Mouse (Mus musculus) A20 (cell line): ENCODE measurements around the gene Taar9.
A peak's percentile ranks its signal among the peaks of the same experiment; 100 is the strongest.
"Not testable (repeated sequence)": the region's sequence is repeated elsewhere in the genome, so short reads cannot be mapped to it uniquely, and the experiment has no call there.

Source experiments
- DNase-seq: peaks from one replicate; pipeline ENCODE4 v3.0.0-alpha.2; 2011; ENCODE audit warnings: low read depth, low spot score

Taar9 gene

DNA sequence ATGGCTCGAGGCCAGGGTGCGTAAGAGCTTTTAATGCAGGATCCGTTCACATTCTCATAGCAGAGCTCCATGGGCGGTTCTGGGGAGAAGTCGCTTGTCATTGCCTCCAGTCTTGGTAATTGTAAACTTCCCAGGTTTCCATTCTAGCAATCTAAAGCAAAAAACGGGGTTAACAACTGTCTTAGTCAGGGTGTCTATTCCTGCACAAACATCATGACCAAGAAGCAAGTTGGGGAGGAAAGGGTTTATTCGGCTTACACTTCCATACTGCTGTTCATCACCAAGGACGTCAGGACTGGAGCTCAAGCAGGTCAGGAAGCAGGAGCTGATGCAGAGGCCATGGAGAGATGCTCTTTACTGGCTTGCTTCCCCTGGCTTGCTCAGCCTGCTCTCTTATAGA, at the start of gene Taar9:
Taar9 (minus strand) TSS at position 101 of the 400 bp plus-strand sequence.
- DNase-seq, result not testable (repeated sequence)

DNA sequence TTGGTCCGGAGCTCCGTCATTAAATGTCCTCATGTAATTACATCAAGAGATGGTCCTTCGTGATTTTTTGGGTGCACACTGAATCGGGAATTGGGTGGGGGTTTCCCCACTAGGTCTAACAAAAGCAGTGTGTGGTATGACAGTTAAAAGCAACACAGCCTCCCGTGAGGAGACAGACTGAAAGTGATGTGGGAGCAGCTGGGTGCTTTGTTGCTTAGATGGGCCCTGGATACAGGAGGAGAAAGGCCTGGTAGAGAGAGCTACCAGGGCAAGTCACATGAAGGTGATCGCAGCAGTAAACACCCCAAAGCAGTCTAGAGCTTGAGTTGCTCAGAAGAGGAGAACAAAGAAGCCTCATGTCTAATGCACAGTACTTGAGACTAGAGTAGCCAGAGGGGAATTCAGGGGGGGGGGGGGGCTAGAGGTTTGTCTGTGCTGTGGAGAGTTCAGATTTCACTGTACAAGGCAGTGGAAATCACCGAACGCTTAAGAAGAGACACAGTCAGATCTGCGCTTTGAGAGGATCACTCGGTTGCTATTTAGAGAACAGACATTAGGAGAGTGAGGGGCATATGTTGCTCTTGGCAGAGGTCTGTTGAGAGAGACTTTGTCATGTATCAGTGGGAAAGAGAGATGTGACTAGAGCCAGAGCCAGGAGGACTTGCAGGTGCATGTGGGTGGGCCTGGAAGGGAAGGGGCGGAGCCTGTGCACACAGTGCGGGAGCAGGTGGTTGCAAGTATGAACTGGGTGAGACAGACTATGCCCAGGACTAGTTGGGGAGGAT, 49.3 kb upstream of the Taar9 start:
- DNase-seq, result peak; percentile 91

DNA sequence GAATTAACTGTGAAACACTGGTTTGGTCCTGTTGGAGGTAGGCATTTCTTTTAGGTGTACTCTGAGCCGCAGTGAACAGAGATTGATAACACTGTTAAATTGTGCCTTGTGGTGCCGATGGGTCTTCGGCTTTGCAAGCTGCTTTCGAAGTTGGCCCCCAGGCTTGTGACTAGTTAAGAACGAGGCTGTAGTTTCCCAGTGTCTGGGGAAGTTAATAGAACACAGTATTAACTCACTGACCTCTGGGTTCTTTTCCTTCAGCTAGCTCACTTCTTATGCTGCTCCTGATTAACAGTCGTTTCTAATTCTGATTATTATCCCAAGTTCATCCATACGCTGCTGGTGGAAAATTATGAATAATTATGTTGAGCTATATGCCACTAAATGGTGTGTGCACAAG, 40.8 kb upstream of the Taar9 start:
- DNase-seq, result peak; percentile 74

DNA sequence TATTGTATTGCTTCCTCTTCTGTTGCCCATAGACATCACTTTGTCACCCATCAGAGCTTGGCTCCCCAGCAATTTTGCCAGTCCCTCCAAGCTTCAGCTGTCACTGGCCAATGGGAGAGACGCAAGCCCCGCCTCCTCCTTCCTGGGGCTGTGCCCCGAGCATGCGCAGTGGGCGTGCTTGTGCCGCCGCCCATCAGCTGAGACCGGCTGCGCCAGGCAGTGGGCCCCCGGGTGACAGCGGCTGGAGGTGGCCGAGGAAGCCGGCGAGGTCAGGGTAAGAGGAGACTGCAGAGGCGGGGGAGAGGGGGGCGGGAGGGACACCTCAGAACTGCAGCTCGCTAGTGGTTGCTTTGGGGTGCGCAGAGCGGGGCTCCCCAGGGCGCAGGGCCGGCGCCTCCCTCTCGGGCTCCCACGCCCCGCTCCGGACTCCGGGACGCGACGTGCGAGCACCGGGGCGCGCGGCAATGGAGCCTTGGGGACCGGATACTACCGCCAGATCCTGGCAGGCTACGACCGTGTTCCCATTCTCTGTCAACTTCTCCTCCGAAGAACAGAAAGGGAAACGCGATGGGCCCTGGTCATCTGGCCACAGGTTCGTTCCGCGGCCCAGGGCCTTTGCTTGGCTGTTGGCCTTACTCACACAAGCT, 39.9 kb upstream of the Taar9 start, which contains the start of gene Stx7:
Stx7 (plus strand) TSS at position 168 of the 647 bp plus-strand sequence.
- peak; percentile 97 for DNase-seq

DNA sequence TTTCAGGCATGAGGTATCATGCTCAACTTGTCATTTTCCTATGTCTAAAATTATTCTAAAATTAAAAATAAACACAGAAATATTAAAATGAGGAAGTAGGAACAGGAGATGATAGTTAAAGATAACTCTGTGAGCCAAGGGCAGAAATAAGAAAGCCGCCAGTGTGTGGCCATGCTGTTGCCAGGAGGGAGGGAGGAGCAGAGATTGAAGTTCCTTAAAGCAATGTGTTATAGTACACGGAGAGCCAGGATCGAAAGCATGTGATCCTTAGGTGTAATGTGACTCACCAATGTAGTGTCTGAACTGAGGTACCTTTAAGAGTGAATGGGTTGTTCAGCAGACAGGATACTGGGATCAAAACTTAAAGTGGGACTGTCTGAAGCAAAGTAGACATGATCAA, 33.4 kb upstream of the Taar9 start:
- DNase-seq, result peak; percentile 35

DNA sequence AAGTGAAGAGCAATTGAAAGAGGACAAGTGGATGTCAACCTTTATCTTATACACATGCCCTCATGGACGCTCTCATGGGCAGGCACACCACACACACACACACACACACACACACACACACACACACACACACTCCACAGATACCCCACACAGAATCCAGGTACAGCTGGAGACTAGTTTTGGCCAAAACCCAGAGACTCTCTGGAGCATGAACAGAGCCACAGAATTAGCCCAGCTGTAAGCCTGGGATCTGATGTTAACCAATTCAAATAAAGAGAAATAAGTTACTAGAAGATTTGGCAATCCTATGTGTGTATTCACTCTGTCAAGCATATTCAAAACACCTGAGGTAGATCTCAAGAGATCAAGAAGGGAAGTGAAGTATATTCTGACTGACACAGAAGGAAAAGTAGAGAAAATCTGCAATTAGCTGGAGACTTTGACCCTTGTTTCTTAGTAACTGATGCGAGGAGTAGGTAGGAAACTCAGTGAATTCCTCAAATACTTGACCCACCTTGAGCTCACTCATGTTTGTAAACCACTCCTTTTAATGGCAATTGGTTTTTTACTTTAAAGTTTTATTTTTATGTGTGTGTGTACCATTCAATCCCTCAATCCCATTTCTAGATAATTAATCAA, 29.4 kb upstream of the Taar9 start:
- no peak for DNase-seq

DNA sequence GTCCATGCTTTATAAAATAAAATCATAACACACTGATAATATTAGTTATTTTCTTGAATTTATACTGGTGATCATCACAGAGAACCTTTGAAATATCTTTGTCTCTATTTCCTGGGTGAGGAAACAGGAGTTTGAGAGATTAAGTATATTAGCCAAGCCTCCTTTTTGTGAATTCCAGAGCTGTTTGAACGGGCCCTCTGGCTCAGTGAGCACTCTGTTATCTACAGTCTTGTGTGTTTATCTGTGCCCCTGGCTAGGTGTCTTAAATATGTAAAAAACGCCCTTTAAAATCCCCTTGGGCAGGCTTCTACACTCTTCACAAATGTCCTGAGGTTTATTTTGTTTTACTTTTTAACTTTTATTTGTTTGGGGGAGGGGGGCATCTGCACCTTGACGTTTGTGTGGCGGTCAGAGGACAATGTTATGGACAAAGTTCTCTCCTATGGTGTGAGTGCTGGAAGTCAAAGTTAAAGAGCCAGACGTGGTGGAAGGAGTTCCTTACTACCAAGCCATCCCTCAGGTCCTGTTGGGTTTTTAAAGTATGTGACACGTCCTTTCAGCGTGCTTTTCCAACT, 24.8 kb upstream of the Taar9 start:
- no peak for DNase-seq

DNA sequence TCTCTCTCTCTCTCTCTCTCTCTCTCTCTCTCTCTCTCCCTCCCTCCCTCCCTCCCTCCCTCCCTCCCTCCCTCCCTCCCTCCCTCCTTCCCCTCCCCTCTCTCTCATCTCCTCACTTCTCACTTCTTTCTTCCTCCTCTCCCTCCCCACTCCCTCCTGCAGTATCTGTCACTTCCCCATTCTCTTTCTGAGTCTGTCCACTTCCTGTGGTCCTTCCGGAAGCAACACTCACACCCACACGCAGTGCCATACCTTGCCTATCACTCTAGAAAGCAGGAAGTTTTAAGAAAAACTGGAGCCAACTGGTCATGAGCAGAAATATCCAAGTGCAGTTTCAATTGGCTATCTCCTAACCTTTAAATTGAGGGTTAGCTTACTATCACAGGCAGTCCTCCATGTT, 23.8 kb upstream of the Taar9 start:
- peak; percentile 73 for DNase-seq

DNA sequence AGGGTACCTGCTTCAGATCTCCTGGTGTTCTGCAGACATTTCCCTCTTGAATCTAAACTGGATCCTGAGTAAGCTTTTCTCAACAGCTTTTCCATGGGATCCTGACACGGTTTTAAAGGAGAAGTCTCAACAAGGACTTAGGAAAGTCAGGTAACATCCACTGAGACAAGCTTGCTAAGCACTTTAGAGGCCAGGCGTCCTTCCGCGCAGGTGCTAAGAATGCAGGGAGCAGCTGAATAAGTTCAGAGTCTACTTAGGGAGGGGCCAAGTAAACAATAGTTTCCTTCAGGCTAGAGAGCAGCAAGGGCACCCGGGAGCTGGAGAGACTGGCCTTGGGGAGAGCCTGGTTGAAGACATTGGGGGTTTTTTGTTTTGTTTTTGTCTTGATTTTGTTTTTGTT, 22.9 kb upstream of the Taar9 start:
- DNase-seq, result peak; percentile 85

DNA sequence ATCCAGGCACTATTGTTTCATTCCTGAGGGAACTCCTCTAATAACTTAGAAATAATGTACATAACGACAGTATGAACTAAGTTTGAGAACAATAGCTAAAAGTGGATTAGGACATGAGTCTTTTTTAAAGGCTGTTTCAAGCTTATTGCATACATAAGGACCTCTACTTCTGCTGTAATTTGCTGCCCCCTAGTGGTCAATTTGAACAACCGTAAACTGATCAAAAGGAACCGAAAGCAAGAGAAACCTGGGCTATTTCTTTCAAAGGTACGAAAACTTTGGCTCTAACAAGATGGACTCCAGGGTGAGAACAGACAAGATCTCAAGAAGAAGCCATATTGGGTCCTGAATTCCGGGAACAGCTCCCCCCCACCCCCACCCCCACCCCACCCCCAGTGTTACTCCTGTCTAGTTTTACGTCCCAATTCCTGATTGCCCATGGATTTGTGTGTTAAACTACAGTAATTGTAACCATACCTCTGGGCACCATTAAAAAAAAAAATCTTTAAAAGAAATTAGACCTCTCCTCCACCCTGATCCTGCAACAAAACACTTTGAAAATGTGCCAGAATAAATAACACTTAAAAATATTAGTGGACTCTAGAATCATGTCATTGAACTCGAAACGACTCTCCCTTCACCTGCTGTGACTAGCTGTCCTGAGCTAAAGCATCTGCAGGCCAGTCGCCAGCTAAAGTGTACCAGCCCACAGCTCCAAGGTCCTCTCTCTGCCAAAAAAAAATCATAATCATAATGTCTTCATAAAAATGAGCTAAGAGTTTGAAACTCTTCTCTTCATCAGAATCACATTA, 22.3 kb upstream of the Taar9 start:
- peak; percentile 89 for DNase-seq

DNA sequence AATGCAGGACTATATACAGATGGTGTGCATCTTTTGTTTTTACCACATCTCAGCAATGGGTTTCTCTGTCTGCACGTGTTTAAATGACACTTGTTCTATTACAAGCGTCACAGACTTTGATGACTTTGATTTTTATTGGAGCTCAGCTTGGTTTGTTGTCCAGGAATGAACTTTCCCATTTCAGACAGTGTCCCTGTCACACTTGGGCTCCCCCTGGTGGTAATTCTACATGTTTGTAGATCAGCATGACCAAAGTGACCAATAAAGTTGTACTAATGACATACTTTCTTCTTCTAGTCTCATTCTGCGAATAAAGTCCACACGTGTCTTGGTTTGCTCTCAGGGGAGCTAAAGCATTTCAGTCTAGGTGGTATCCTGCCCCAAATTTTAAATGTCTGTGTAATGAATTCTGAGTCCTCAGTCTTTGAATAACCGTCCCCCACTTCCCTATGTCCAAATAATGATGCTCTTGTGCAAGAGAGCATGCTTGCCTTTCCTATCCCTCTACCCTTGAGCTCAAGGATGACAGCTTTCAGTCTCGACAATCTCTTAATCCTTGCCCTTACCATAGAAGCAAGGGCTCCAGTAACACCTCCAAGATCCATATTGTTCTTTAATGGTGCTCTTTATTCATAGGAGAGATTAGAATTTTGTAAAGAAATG, 1.9 kb upstream of the Taar9 start:
- DNase-seq, result peak; percentile 58

DNA sequence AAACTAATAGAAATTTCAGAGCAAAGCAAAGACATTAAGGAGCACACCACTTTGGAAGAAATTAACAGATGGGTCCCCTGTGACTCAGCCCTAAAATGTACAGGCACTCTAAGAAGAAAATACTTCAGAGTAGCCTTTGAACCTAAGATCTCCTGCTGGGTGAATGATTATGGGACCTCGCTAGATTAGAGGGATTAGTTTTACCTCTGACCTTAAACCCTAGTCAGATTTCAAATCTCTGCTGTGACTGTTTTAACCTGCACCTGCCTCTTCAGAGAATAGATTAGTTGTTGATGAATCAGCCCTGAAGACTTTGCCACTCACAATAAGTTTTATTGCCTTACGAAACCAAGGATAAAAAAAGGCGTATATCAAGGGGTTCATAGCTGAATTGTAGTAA, 1.1 kb downstream of the Taar9 start:
- DNase-seq, result no peak

DNA sequence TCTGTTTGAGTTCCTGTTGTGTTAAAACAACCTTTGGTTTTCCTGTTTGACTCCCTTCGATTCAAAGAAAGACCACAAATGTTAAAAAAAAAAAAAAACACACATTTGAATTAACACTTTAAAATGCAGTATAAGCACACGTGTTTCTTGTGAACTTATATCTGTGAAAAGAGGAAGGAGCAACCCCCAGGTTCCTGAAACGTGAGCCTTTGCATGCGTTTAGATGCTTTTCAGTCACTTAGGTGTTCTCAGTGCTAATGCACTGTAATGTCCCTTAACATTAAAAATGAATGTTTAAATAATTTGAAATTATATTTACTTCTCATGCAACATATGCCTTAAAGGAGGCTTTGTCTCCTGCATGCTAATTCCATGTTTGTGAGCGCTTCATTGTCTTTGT, 1.6 kb downstream of the Taar9 start:
- DNase-seq, result peak; percentile 37

DNA sequence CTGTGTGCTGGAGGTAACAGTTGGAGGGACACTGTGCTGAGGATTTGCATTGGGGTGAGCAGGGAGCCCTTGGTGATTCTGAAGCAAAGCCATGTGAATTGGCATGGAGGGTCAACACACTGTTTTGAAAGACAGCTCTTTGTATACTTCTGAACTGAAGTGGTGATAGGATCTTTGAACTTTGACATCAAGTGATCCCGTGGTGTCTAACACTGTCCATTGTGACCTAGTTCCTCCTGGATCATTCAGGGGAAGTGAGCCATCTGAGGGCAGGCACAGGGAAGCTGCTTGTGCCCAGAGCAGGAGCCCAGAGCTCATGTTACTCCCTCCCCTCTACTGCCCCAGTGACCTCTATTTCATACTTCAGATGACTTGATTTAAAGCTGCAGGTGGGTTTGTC, 6.0 kb downstream of the Taar9 start:
- DNase-seq, result not testable (repeated sequence)

DNA sequence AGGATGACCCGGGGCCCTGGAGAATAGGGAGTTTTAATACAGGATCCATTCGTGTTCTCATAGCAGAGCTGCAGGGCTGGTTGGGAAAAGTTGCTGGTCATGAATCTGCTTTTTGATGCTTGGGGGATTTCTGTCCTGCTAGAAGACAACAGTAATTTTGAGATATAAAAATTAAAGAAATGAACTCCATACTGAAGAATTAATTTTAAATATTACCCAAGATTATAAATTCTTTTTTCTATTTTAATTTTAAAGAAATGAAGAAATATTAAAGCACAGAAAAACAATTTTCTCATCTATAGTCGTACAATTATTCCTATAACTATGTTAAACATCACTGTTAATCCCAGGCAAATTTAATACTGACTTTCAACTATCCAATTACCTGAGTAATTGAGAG, 7.5 kb downstream of the Taar9 start, which contains the start of gene Taar8c:
Taar8c (minus strand) TSS at position 101 of the 400 bp plus-strand sequence.
- DNase-seq, result not testable (repeated sequence)

DNA sequence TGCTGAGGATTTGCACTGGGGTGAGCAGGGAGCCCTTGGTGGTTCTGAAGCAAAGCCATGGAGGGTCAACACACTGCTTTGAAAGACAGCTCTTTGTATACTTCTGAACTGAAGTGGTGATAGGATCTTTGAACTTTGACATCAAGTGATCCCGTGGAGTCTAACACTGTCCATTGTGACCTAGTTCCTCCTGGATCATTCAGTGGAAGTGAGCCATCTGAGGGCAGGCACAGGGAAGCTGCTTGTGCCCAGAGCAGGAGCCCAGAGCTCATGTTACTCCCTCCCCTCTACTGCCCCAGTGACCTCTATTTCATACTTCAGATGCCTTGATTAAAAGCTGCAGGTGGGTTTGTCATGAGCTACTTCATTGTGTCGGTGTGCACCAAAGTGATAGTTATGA, 12.3 kb downstream of the Taar9 start:
- not testable (repeated sequence) for DNase-seq

DNA sequence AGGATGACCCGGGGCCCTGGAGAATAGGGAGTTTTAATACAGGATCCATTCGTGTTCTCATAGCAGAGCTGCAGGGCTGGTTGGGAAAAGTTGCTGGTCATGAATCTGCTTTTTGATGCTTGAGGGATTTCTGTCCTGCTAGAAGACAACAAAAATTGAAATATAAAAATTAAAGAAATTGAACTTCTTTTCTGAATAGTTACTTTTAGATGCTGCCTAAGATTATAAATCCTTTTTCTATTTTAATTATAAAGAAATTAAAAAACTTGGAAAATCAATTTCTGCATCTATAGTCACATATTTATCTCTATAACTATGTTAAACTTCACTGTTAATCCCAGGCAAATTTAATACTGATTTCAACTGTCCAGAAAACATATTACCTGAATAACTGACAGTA, 17.1 kb downstream of the Taar9 start, which contains the start of gene Taar8b:
Taar8b (minus strand) TSS at position 101 of the 400 bp plus-strand sequence.
- no peak for DNase-seq

DNA sequence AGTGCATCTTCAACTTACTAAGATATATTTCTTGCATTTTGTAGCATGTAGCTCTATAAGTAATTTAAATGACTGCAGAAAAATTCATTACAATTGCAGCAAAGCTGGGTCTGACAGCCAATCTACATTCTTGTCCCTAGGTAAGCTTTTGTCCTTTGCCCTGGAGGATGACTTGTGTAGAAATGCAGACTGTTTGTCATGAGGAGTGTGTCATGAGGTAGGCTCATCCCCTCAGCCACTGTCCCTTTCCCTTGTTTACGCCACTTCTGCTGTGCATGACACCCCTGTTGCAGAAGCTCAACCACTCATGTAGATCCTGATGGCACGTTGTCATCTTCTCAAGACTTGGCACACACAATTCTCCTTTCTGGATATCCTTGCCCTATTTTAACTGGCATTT, 22.2 kb downstream of the Taar9 start:
- no peak for DNase-seq

DNA sequence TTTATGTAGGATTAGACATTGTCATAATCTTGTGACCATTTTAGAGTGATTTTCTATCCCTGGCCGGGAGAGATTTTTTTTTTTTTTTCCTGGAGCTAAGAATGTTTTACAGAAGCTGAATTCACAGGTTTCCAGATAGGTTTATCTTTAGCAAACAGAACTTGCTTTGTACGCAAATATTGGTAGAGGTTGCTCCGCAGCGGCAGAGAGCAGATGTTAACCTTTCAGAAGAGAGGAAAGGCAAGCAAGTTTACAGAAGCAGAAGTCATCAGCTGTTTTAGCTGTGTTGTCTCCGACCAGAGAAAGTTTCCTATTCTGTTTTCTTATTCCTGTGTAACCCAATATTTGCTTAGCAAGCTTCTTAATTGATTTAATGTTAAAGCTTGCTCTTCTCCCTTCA, 22.8 kb downstream of the Taar9 start:
- DNase-seq, result no peak

DNA sequence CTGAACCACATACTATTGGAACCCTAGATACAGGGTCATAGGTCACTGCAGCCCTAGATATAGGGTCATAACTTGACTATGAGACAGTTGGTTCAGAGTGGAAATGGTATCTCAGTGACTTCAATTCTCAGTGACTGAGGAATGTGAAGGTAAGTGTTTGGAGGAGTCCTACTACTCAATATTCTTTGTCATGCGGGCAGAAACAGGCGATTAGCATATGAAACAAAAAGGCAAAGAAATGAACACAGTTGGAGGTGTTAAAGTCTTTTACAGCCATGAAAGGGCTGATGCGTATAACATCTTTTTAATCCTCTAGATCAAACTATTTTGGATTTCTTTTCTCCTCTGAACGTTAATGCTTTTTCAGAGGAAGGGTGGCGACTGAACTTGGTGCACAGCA, 23.4 kb downstream of the Taar9 start:
- no peak for DNase-seq

DNA sequence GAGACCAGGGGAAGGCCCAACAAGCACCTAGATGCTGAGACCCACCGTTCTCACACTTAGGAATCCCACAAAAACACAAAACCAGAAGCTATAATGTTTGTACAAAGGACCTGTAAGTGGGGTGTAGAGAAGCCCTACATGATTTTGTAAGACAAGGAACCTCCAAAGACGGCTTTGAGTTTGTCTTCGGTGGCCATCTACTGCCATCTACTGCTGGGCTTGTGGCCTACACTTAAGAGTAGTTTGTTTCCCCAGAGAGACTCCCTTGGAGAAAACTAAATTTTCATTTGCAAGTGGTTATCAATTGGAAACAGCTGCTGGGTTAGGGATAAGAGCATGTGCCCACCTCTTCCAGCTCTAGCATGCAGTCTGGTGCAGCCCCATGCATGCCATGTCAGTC, 29.2 kb downstream of the Taar9 start:
- peak; percentile 53 for DNase-seq
